Mouse (Mus musculus) hindbrain, embryonic 10.5 days (tissue): ENCODE results near the gene Mrpl55. TPM values are rescaled to one million over a fixed set of nuclear protein-coding genes. Genes with fewer than 3 reads are reported as not detected.

ENCODE experiments used
- DNase-seq: peaks from one replicate; pipeline ENCODE4 v3.0.0-alpha.2; 2017; ENCODE audit warnings: low spot score
- H3K27ac ChIP-seq: fragments of 300-500 bp; sonication (generic); 2 replicates; pipeline ENCODE4 v1.5.1; 2016; ENCODE audit warnings: mild to moderate bottlenecking, moderate library complexity
- H3K27me3 ChIP-seq: fragments of 300-500 bp; sonication (generic); 2 replicates; pipeline ENCODE4 v1.6.1; 2016; ENCODE audit warnings: mild to moderate bottlenecking; ENCODE audit not compliant: poor library complexity, insufficient read depth, severe bottlenecking
- H3K36me3 ChIP-seq: fragments of 300-500 bp; sonication (generic); 2 replicates; pipeline ENCODE4 v1.6.1; 2016; ENCODE audit warnings: mild to moderate bottlenecking, moderate library complexity
- H3K4me1 ChIP-seq: fragments of 300-500 bp; sonication (generic); replicated peaks from 2 replicates; pipeline ENCODE4 v1.6.1; 2016; ENCODE audit warnings: mild to moderate bottlenecking
- H3K4me3 ChIP-seq: fragments of 300-500 bp; sonication (generic); 2 replicates; pipeline ENCODE4 v1.5.1; 2016; ENCODE audit warnings: mild to moderate bottlenecking, moderate library complexity
- H3K9me3 ChIP-seq: fragments of 300-500 bp; sonication (generic); 2 replicates; pipeline ENCODE4 v1.6.1; 2016; ENCODE audit warnings: mild to moderate bottlenecking, moderate library complexity
- WGBS: fragments of 180-500 bp; shearing (Covaris S2); methylation state at CpG from one replicate; pipeline ENCODE4 v1.1.7; 2016; 5-methylcytosine and 5-hydroxymethylcytosine counted together
- polyA plus RNA-seq: library from polyadenylated mRNA; unstranded; fragments of >200 nt; fragmentation: Nextera tagmentation; extraction: Ambion mirVana; gene quantifications from 2 replicates; pipeline ENCODE4 v1.2.1, GENCODE M21; 2016

The Mrpl55 gene
- 123 and 129 TPM in 2 replicates for polyA plus RNA-seq

GRCm38 (mm10) chr11:59202081-59202995 lies at the start of gene Mrpl55:
Gene Mrpl55 (plus strand): TSS chr11:59202486.
- Histone ChIP-seq H3K4me1 (peaks cover 17% of the 10 kb centered on the region), H3K27ac (peak within 1 kb of the TSS; percentile 89)
- WGBS: under 1% methylated on average over 63 of the region's 63 CpGs

GRCm38 (mm10) chr11:59154220-59154619 lies 48.1 kb upstream of the Mrpl55 start:
- no peak for DNase-seq
- H3K9me3 ChIP-seq: no peaks in the 10 kb centered on the region

More at GRCm38 (mm10) chr11:59202081-59202995, at the start of gene Mrpl55:
- Histone ChIP-seq H3K36me3 (peaks cover 45% of the 10 kb centered on the region), H3K27me3 (no peaks in the 10 kb centered on the region), H3K4me3 (peak within 1 kb of the TSS; percentile 89), H3K9me3 (no peaks in the 10 kb centered on the region)
- DNase-seq: peak; percentile 95

GRCm38 (mm10) chr11:59155900-59156299 lies 46.4 kb upstream of the Mrpl55 start:
- H3K9me3 ChIP-seq: no peaks in the 10 kb centered on the region
- H3K27me3 ChIP-seq: no peaks in the 10 kb centered on the region
- H3K4me3 ChIP-seq: no peak overlapping the region
- no peaks in the 10 kb centered on the region for H3K4me1 ChIP-seq
- DNase-seq: no peak
- WGBS: 89% methylated on average over 5 of the region's 5 CpGs
- H3K36me3 ChIP-seq: peaks cover 45% of the 10 kb centered on the region
- no peak overlapping the region for H3K27ac ChIP-seq

More at GRCm38 (mm10) chr11:59154220-59154619, 48.1 kb upstream of the Mrpl55 start:
- Histone ChIP-seq H3K27me3 (no peaks in the 10 kb centered on the region), H3K4me1 (no peaks in the 10 kb centered on the region), H3K36me3 (peaks cover 33% of the 10 kb centered on the region), H3K27ac (no peak overlapping the region), H3K4me3 (no peak overlapping the region)
- WGBS: 88% methylated on average over 7 of the region's 7 CpGs

- H3K9me3 ChIP-seq: no peaks in the 10 kb centered on the region
- no peaks in the 10 kb centered on the region for H3K27me3 ChIP-seq
- H3K4me3 ChIP-seq: no peak overlapping the region
- WGBS: 90% methylated on average over 13 of the region's 13 CpGs
- H3K4me1 ChIP-seq: peaks cover 20% of the 10 kb centered on the region
- H3K27ac ChIP-seq: no peak overlapping the region
- H3K36me3 ChIP-seq: peaks cover 46% of the 10 kb centered on the region
- no peak for DNase-seq
Measured at GRCm38 (mm10) chr11:59159099-59159498, 43.2 kb upstream of the Mrpl55 start.

- WGBS: 92% methylated on average over 4 of the region's 4 CpGs
- peaks cover 46% of the 10 kb centered on the region for H3K36me3 ChIP-seq
- DNase-seq: no peak
Measured at GRCm38 (mm10) chr11:59159558-59159957, 42.7 kb upstream of the Mrpl55 start.

GRCm38 (mm10) chr11:59161398-59161797 lies 40.9 kb upstream of the Mrpl55 start:
- WGBS: 76% methylated on average over 5 of the region's 5 CpGs
- no peak for DNase-seq
- H3K27me3 ChIP-seq: no peaks in the 10 kb centered on the region
- H3K9me3 ChIP-seq: no peaks in the 10 kb centered on the region
- H3K4me1 ChIP-seq: peaks cover 24% of the 10 kb centered on the region
- peaks cover 35% of the 10 kb centered on the region for H3K36me3 ChIP-seq
- no peak overlapping the region for H3K4me3 ChIP-seq
- no peak overlapping the region; the same call in 1 of the 2 replicates for H3K27ac ChIP-seq

More at GRCm38 (mm10) chr11:59159558-59159957, 42.7 kb upstream of the Mrpl55 start:
- H3K9me3 ChIP-seq: no peaks in the 10 kb centered on the region
- H3K27me3 ChIP-seq: no peaks in the 10 kb centered on the region
- peaks cover 24% of the 10 kb centered on the region for H3K4me1 ChIP-seq
- H3K27ac ChIP-seq: no peak overlapping the region
- no peak overlapping the region for H3K4me3 ChIP-seq

GRCm38 (mm10) chr11:59162443-59163254 lies 39.6 kb upstream of the Mrpl55 start:
- peaks cover 24% of the 10 kb centered on the region for H3K36me3 ChIP-seq
- H3K27me3 ChIP-seq: no peaks in the 10 kb centered on the region
- peak overlapping the region; percentile 98 for H3K27ac ChIP-seq
- no peaks in the 10 kb centered on the region for H3K9me3 ChIP-seq
- H3K4me3 ChIP-seq: peak overlapping the region; percentile 85
- WGBS: 59% methylated on average over 9 of the region's 9 CpGs
- no peak for DNase-seq
- peaks cover 24% of the 10 kb centered on the region for H3K4me1 ChIP-seq

GRCm38 (mm10) chr11:59163255-59164236 lies 38.7 kb upstream of the Mrpl55 start, which contains the start of gene Iba57:
Gene Iba57 (minus strand): TSS chr11:59163739.
- peaks cover 3% of the 10 kb centered on the region; the same call in 1 of the 2 replicates for H3K27me3 ChIP-seq
- H3K27ac ChIP-seq: peak within 1 kb of the TSS; percentile 98
- peaks cover 24% of the 10 kb centered on the region for H3K4me1 ChIP-seq
- 4% methylated on average over 68 of the region's 68 CpGs for WGBS
- H3K9me3 ChIP-seq: no peaks in the 10 kb centered on the region
- peak within 1 kb of the TSS; percentile 85 for H3K4me3 ChIP-seq
- H3K36me3 ChIP-seq: peaks cover 16% of the 10 kb centered on the region
- DNase-seq: peak; percentile 98

- H3K4me3 ChIP-seq: peak overlapping the region; percentile 85
- 88% methylated on average over 9 of the region's 9 CpGs for WGBS
- peaks cover 13% of the 10 kb centered on the region; the same call in 1 of the 2 replicates for H3K36me3 ChIP-seq
- no peaks in the 10 kb centered on the region for H3K9me3 ChIP-seq
- peaks cover 24% of the 10 kb centered on the region for H3K4me1 ChIP-seq
- peaks cover 3% of the 10 kb centered on the region; the same call in 1 of the 2 replicates for H3K27me3 ChIP-seq
- H3K27ac ChIP-seq: peak overlapping the region; percentile 98
- DNase-seq: no peak
Measured at GRCm38 (mm10) chr11:59164384-59164783, 37.9 kb upstream of the Mrpl55 start.

- H3K27me3 ChIP-seq: peaks cover 3% of the 10 kb centered on the region; the same call in 1 of the 2 replicates
- 80% methylated on average over 2 of the region's 2 CpGs for WGBS
- H3K27ac ChIP-seq: no peak overlapping the region
- no peak overlapping the region for H3K4me3 ChIP-seq
- peaks cover 24% of the 10 kb centered on the region for H3K4me1 ChIP-seq
- H3K9me3 ChIP-seq: no peaks in the 10 kb centered on the region
- 0 out of 2 replicates have a peak, but pooled peaks cover 3% of the 10 kb centered on the region for H3K36me3 ChIP-seq
- no peak for DNase-seq
Measured at GRCm38 (mm10) chr11:59165616-59166241, 36.6 kb upstream of the Mrpl55 start.

GRCm38 (mm10) chr11:59169807-59170206 lies 32.5 kb upstream of the Mrpl55 start:
- peaks cover 15% of the 10 kb centered on the region for H3K27me3 ChIP-seq
- DNase-seq: no peak
- 70% methylated on average over 3 of the region's 3 CpGs for WGBS

More at GRCm38 (mm10) chr11:59169807-59170206, 32.5 kb upstream of the Mrpl55 start:
- H3K4me3 ChIP-seq: no peak overlapping the region
- no peaks in the 10 kb centered on the region for H3K9me3 ChIP-seq
- no peaks in the 10 kb centered on the region for H3K36me3 ChIP-seq
- no peaks in the 10 kb centered on the region for H3K4me1 ChIP-seq
- no peak overlapping the region for H3K27ac ChIP-seq
